Mouse (Mus musculus): ENCODE results near the gene Iqcf1.

- TF ChIP-seq CTCF (IDR thresholded peaks at IDR 0.05; ENCODE audit: low read depth, low read length) = no peak
- no peak for TF ChIP-seq POLR2A (IDR thresholded peaks at IDR 0.05; ENCODE audit: borderline replicate concordance, low read depth, low read length)
Observed at GRCm38 (mm10) chr9:106519909-106520308, 20.1 kb downstream of the Iqcf1 start.
